Mouse (Mus musculus) heart, postnatal 0 days (tissue): ENCODE measurements at regions not wholly inside any gene's neighbourhood (a gene's known extent, or its start where the extent isn't known, plus 50 kb on each side); places are given as distances from the start of the nearest gene placed in this dataset.

Experiments used
- CTCF ChIP-seq: IDR thresholded peaks from 2 replicates; pipeline ENCODE4 v1.5.1; 2016; ENCODE audit warnings: antibody characterized with exemption, control low read depth, low read depth
- EP300 ChIP-seq: IDR thresholded peaks from 2 replicates; pipeline ENCODE4 v1.6.1; 2016; ENCODE audit warnings: antibody characterized with exemption, low read depth

DNA sequence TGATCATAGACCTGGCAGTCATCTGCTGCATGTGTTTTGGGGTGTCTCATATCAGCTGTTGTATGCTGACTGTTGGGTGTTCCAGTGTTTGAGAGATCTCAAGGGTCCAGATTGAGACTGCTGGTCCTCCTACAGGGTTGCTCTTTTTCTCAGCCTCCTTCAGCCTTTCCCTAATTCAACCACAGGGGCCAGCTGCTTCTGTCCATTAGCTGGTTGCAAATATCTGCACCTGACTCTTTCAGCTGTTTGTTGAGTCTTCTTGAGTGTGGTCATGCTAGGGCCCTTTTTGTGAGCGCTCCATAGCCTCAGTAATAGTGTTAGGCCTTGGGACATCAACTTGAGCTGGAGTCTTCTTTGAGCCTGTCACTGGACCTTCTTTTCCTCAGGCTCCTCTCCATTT, 257.8 kb downstream of the Btg1 start:
- TF ChIP-seq CTCF: no peak
- TF ChIP-seq EP300: no peak
